Mouse (Mus musculus) hindbrain, embryonic 13.5 days (tissue): ENCODE results near the gene Per1. TPM values are rescaled to one million over a fixed set of nuclear protein-coding genes. Genes with fewer than 3 reads are reported as not detected.

Experiments
- ATAC-seq: fragments of 200-750 bp; cut with Nextera tagmentation; 2 replicates; pipeline ENCODE4 v1.8.0; 2017; ENCODE audit warnings: moderate TSS enrichment; ENCODE audit not compliant: low FRiP score
- H3K27ac ChIP-seq: fragments of 300-500 bp; sonication (generic); 2 replicates; pipeline ENCODE4 v1.5.1; 2015; ENCODE audit warnings: inconsistent platforms, mild to moderate bottlenecking, moderate library complexity
- H3K27me3 ChIP-seq: fragments of 300-500 bp; sonication (generic); 2 replicates; pipeline ENCODE4 v1.6.1; 2015; ENCODE audit warnings: mild to moderate bottlenecking, inconsistent platforms
- H3K36me3 ChIP-seq: fragments of 300-500 bp; sonication (generic); 2 replicates; pipeline ENCODE4 v1.6.1; 2015; ENCODE audit warnings: mild to moderate bottlenecking, inconsistent platforms
- H3K4me1 ChIP-seq: fragments of 300-500 bp; sonication (generic); replicated peaks from 2 replicates; pipeline ENCODE4 v1.6.1; 2015; ENCODE audit warnings: inconsistent platforms
- H3K4me2 ChIP-seq: fragments of 300-500 bp; sonication (generic); 2 replicates; pipeline ENCODE4 v1.6.1; 2015; ENCODE audit warnings: inconsistent platforms, mild to moderate bottlenecking, moderate library complexity
- H3K4me3 ChIP-seq: fragments of 300-500 bp; sonication (generic); 2 replicates; pipeline ENCODE4 v1.5.1; 2015; ENCODE audit warnings: mild to moderate bottlenecking, inconsistent platforms
- H3K9ac ChIP-seq: fragments of 300-500 bp; sonication (generic); 2 replicates; pipeline ENCODE4 v1.6.1; 2015; ENCODE audit warnings: mild to moderate bottlenecking, inconsistent platforms
- H3K9me3 ChIP-seq: fragments of 300-500 bp; sonication (generic); 2 replicates; pipeline ENCODE4 v1.6.1; 2016; ENCODE audit warnings: inconsistent platforms
- WGBS: fragments of 180-500 bp; shearing (Covaris S2); methylation state at CpG from one replicate; pipeline ENCODE4 v1.1.7; 2015; 5-methylcytosine and 5-hydroxymethylcytosine counted together
- polyA plus RNA-seq: library from polyadenylated mRNA; unstranded; fragments of >200 nt; fragmentation: Nextera tagmentation; extraction: Ambion mirVana; gene quantifications from 2 replicates; pipeline ENCODE4 v1.2.1, GENCODE M21; 2015

Per1 gene
- polyA plus RNA-seq, 1 experiment from 2014 or later: 9.4 TPM

GRCm38 (mm10) chr11:69076572-69076971 is 18.4 kb upstream of the Per1 start:
- Histone ChIP-seq H3K9me3 (no peaks in the 10 kb centered on the region), H3K27ac (no peak overlapping the region), H3K9ac (no peak overlapping the region), H3K4me2 (no peak overlapping the region), H3K36me3 (no peaks in the 10 kb centered on the region), H3K4me1 (peaks cover 23% of the 10 kb centered on the region), H3K4me3 (no peak overlapping the region), H3K27me3 (no peaks in the 10 kb centered on the region)
- WGBS: 60% methylated on average over 5 of the region's 5 CpGs
- ATAC-seq: no peak

GRCm38 (mm10) chr11:69077316-69077715 is 17.7 kb upstream of the Per1 start:
- no peak overlapping the region for H3K4me3 ChIP-seq
- H3K36me3 ChIP-seq: no peaks in the 10 kb centered on the region
- H3K4me2 ChIP-seq: no peak overlapping the region
- H3K9me3 ChIP-seq: no peaks in the 10 kb centered on the region
- no peaks in the 10 kb centered on the region for H3K27me3 ChIP-seq
- no peak overlapping the region for H3K27ac ChIP-seq
- ATAC-seq: no peak
- 85% methylated on average over 9 of the region's 9 CpGs for WGBS
- H3K9ac ChIP-seq: no peak overlapping the region
- peaks cover 15% of the 10 kb centered on the region for H3K4me1 ChIP-seq

- H3K9ac ChIP-seq: no peak overlapping the region
- H3K9me3 ChIP-seq: no peaks in the 10 kb centered on the region
- no peak overlapping the region for H3K4me3 ChIP-seq
- H3K4me1 ChIP-seq: peaks cover 12% of the 10 kb centered on the region; the same call in 1 of the 2 replicates
- no peak for ATAC-seq
- no peaks in the 10 kb centered on the region for H3K36me3 ChIP-seq
- H3K4me2 ChIP-seq: no peak overlapping the region
- H3K27me3 ChIP-seq: no peaks in the 10 kb centered on the region
- no peak overlapping the region for H3K27ac ChIP-seq
- WGBS: 85% methylated on average over 6 of the region's 6 CpGs
These were observed 17.0 kb upstream of the Per1 start for GRCm38 (mm10) chr11:69078041-69078440.

- H3K4me3 ChIP-seq: no peak overlapping the region
- H3K27ac ChIP-seq: no peak overlapping the region
- no peak overlapping the region for H3K9ac ChIP-seq
- no peaks in the 10 kb centered on the region for H3K27me3 ChIP-seq
- ATAC-seq: no peak
- no peaks in the 10 kb centered on the region for H3K36me3 ChIP-seq
- 75% methylated on average over 5 of the region's 5 CpGs for WGBS
- H3K4me2 ChIP-seq: no peak overlapping the region
- peaks cover 12% of the 10 kb centered on the region; the same call in 1 of the 2 replicates for H3K4me1 ChIP-seq
- no peaks in the 10 kb centered on the region for H3K9me3 ChIP-seq
These were observed 16.1 kb upstream of the Per1 start for GRCm38 (mm10) chr11:69078805-69079438.

GRCm38 (mm10) chr11:69080102-69080854 is 14.7 kb upstream of the Per1 start:
- Histone ChIP-seq H3K36me3 (no peaks in the 10 kb centered on the region), H3K4me1 (peaks cover 4% of the 10 kb centered on the region; the same call in 1 of the 2 replicates), H3K4me3 (no peak overlapping the region), H3K27ac (no peak overlapping the region), H3K27me3 (no peaks in the 10 kb centered on the region), H3K9ac (no peak overlapping the region), H3K9me3 (no peaks in the 10 kb centered on the region), H3K4me2 (no peak overlapping the region)
- WGBS: 83% methylated on average over 15 of the region's 15 CpGs
- ATAC-seq: no peak

GRCm38 (mm10) chr11:69080855-69081222 is 14.2 kb upstream of the Per1 start:
- Histone ChIP-seq H3K4me3 (no peak overlapping the region), H3K36me3 (no peaks in the 10 kb centered on the region), H3K4me1 (peaks cover 4% of the 10 kb centered on the region; the same call in 1 of the 2 replicates), H3K9me3 (no peaks in the 10 kb centered on the region), H3K9ac (no peak overlapping the region), H3K4me2 (no peak overlapping the region), H3K27me3 (no peaks in the 10 kb centered on the region), H3K27ac (no peak overlapping the region)
- ATAC-seq: no peak
- WGBS: 91% methylated on average over 8 of the region's 8 CpGs

- Histone ChIP-seq H3K4me3 (no peak overlapping the region), H3K4me1 (peaks cover under 1% of the 10 kb centered on the region; the same call in 1 of the 2 replicates), H3K9ac (no peak overlapping the region), H3K36me3 (no peaks in the 10 kb centered on the region), H3K27me3 (no peaks in the 10 kb centered on the region), H3K27ac (no peak overlapping the region), H3K4me2 (no peak overlapping the region), H3K9me3 (no peaks in the 10 kb centered on the region)
- 87% methylated on average over 7 of the region's 7 CpGs for WGBS
- ATAC-seq: no peak
These were observed 13.4 kb upstream of the Per1 start for GRCm38 (mm10) chr11:69081613-69082012.

GRCm38 (mm10) chr11:69085608-69086007 is 9.4 kb upstream of the Per1 start:
- H3K9me3 ChIP-seq: no peaks in the 10 kb centered on the region
- peaks cover 29% of the 10 kb centered on the region for H3K4me1 ChIP-seq
- H3K4me3 ChIP-seq: no peak overlapping the region
- peaks cover 9% of the 10 kb centered on the region for H3K36me3 ChIP-seq
- no peak overlapping the region for H3K4me2 ChIP-seq
- WGBS: 66% methylated on average over 6 of the region's 6 CpGs
- H3K9ac ChIP-seq: no peak overlapping the region
- ATAC-seq: no peak
- no peaks in the 10 kb centered on the region for H3K27me3 ChIP-seq
- H3K27ac ChIP-seq: no peak overlapping the region

GRCm38 (mm10) chr11:69086390-69086789 is 8.6 kb upstream of the Per1 start:
- ATAC-seq: no peak
- peaks cover 16% of the 10 kb centered on the region for H3K36me3 ChIP-seq
- no peaks in the 10 kb centered on the region for H3K9me3 ChIP-seq
- H3K4me1 ChIP-seq: peaks cover 36% of the 10 kb centered on the region
- H3K27me3 ChIP-seq: no peaks in the 10 kb centered on the region
- no peak overlapping the region for H3K4me2 ChIP-seq
- WGBS: 74% methylated on average over 6 of the region's 6 CpGs
- H3K27ac ChIP-seq: peak overlapping the region; percentile 42; the same call in 1 of the 2 replicates
- H3K9ac ChIP-seq: no peak overlapping the region; the same call in 1 of the 2 replicates
- H3K4me3 ChIP-seq: no peak overlapping the region

GRCm38 (mm10) chr11:69087082-69087481 is 7.9 kb upstream of the Per1 start:
- H3K36me3 ChIP-seq: peaks cover 21% of the 10 kb centered on the region
- H3K9ac ChIP-seq: peak overlapping the region; percentile 24; the same call in 1 of the 2 replicates
- no peak overlapping the region for H3K4me3 ChIP-seq
- H3K9me3 ChIP-seq: no peaks in the 10 kb centered on the region
- 36% methylated on average over 4 of the region's 4 CpGs for WGBS
- H3K4me2 ChIP-seq: no peak overlapping the region
- peaks cover 43% of the 10 kb centered on the region for H3K4me1 ChIP-seq
- no peak for ATAC-seq
- no peaks in the 10 kb centered on the region for H3K27me3 ChIP-seq
- peak overlapping the region; percentile 98 for H3K27ac ChIP-seq

GRCm38 (mm10) chr11:69087597-69087996 is 7.4 kb upstream of the Per1 start:
- Histone ChIP-seq H3K4me3 (no peak overlapping the region), H3K4me1 (peaks cover 45% of the 10 kb centered on the region), H3K36me3 (peaks cover 24% of the 10 kb centered on the region), H3K27ac (peak overlapping the region; percentile 98), H3K27me3 (no peaks in the 10 kb centered on the region), H3K9me3 (no peaks in the 10 kb centered on the region), H3K9ac (0 out of 2 replicates have a peak overlapping the region, but pooled peaks have one; percentile 24), H3K4me2 (peak overlapping the region; percentile 96)
- no peak for ATAC-seq
- 60% methylated on average over 2 of the region's 2 CpGs for WGBS

- peak within 1 kb of the TSS; percentile 98 for H3K4me3 ChIP-seq
- H3K9ac ChIP-seq: peak within 1 kb of the TSS; percentile 100
- H3K27me3 ChIP-seq: no peaks in the 10 kb centered on the region
- peak within 1 kb of the TSS; percentile 98 for H3K27ac ChIP-seq
- no peaks in the 10 kb centered on the region for H3K9me3 ChIP-seq
- peak within 1 kb of the TSS; percentile 96 for H3K4me2 ChIP-seq
- peaks cover 28% of the 10 kb centered on the region for H3K36me3 ChIP-seq
- peaks cover 45% of the 10 kb centered on the region for H3K4me1 ChIP-seq
- ATAC-seq: peak; percentile 73
- 1% methylated on average over 62 of the region's 67 CpGs for WGBS
These were observed 6.7 kb upstream of the Per1 start, which contains the start of gene Vamp2 for GRCm38 (mm10) chr11:69088103-69088855. Vamp2 (plus strand) TSS chr11:69088490.
